Mouse (Mus musculus) cerebellum, adult (tissue): ENCODE results near the gene Mblac1.

ENCODE experiments used
- ATAC-seq: cut with Nextera tagmentation; 2 replicates; pipeline ENCODE4 v1.9.2; 2017; ENCODE audit warnings: mild to moderate bottlenecking, moderate library complexity, mixed read lengths; ENCODE audit not compliant: insufficient number of reproducible peaks, low FRiP score, low TSS enrichment

The Mblac1 gene

GRCm38 (mm10) chr5:138193771-138194727, at the start of gene Mblac1:
Gene Mblac1, plus strand, starts transcription at chr5:138194314.
- peak; percentile 85 for ATAC-seq

GRCm38 (mm10) chr5:138154390-138154789, 39.7 kb upstream of the Mblac1 start:
- ATAC-seq: no peak

GRCm38 (mm10) chr5:138155443-138155976, 38.6 kb upstream of the Mblac1 start, which contains the start of gene Zfp113:
Gene Zfp113, minus strand, starts transcription at chr5:138155744.
- peak; percentile 98 for ATAC-seq

GRCm38 (mm10) chr5:138160224-138160762, 33.8 kb upstream of the Mblac1 start:
- ATAC-seq: no peak

- peak; percentile 93 for ATAC-seq
These were observed 33.1 kb upstream of the Mblac1 start, which contains the start of gene Cops6 for GRCm38 (mm10) chr5:138160842-138161665. Gene Cops6, plus strand, starts transcription at chr5:138161071.

- ATAC-seq: no peak
These were observed 31.1 kb upstream of the Mblac1 start for GRCm38 (mm10) chr5:138163046-138163445.

- ATAC-seq: no peak
These were observed 30.5 kb upstream of the Mblac1 start for GRCm38 (mm10) chr5:138163610-138164009.

GRCm38 (mm10) chr5:138165594-138165993, 28.5 kb upstream of the Mblac1 start:
- no peak for ATAC-seq

GRCm38 (mm10) chr5:138170936-138171561, 23.1 kb upstream of the Mblac1 start:
- ATAC-seq: peak; percentile 80

GRCm38 (mm10) chr5:138171695-138172491, 22.2 kb upstream of the Mblac1 start, which contains the start of the genes Ap4m1 and Mcm7:
Gene Ap4m1, plus strand, starts transcription at chr5:138172002.
Gene Mcm7, minus strand, starts transcription at chr5:138172422.
- peak; percentile 78 for ATAC-seq

GRCm38 (mm10) chr5:138173217-138173616, 20.9 kb upstream of the Mblac1 start:
- no peak for ATAC-seq

GRCm38 (mm10) chr5:138186950-138187638, 7.0 kb upstream of the Mblac1 start, which contains the start of the genes Taf6 and Cnpy4:
Gene Taf6, minus strand, starts transcription at chr5:138187451.
Gene Cnpy4, plus strand, starts transcription at chr5:138187485.
- peak; percentile 70; the same call in 1 of the 2 replicates for ATAC-seq

- ATAC-seq: peak; percentile 90
These were observed 6.3 kb upstream of the Mblac1 start for GRCm38 (mm10) chr5:138187661-138188306.

GRCm38 (mm10) chr5:138194755-138195345, 736 bp downstream of the Mblac1 start:
- ATAC-seq: peak; percentile 47; the same call in 1 of the 2 replicates

- no peak for ATAC-seq
These were observed 1.3 kb downstream of the Mblac1 start for GRCm38 (mm10) chr5:138195463-138195862.

GRCm38 (mm10) chr5:138199576-138199975, 5.5 kb downstream of the Mblac1 start:
- no peak for ATAC-seq

- ATAC-seq: no peak
These were observed 8.0 kb downstream of the Mblac1 start for GRCm38 (mm10) chr5:138202086-138202485.
